Mouse (Mus musculus) stomach, postnatal 0 days (tissue): ENCODE data around the gene Slc6a20b.
A peak's percentile ranks its signal among the peaks of the same experiment; 100 is the strongest.

Experiments
- CTCF ChIP-seq: IDR thresholded peaks from 2 replicates; pipeline ENCODE4 v1.5.1; 2016; ENCODE audit warnings: antibody characterized with exemption, low read depth, mild to moderate bottlenecking, moderate library complexity
- EP300 ChIP-seq: optimal IDR thresholded peaks from 2 replicates; pipeline ENCODE3; 2016; ENCODE audit warnings: antibody characterized with exemption

DNA sequence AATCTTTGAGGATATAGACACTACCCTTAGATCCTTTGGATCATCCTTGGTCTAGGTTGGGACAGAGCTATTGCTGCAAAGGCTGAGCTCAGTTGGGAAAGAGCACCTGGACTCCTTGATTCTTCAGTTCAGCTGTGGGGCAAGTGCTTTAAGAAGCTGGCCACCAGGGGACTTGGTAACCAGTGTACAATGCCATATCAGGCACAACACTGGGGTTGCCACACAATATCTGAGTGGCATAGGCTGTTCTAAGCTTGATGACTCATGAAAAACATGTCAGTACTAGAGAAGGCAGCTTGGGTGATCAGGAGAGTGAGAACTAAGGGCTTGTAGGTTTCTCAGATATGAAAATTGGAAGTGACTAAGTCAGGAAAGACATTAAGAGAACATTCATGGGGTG lies 26.6 kb upstream of the Slc6a20b start:
- TF ChIP-seq CTCF (peak; percentile 29; the same call in 1 of the 2 replicates), EP300 (no peak)
